Mouse (Mus musculus) kidney, adult 2 months (tissue): Measurements from ENCODE around the gene Plxna4. TPM values are rescaled to one million over a fixed set of nuclear protein-coding genes. Genes with fewer than 3 reads are reported as not detected.

Experiments used
- DNase-seq: peaks from one replicate; pipeline ENCODE4 v3.0.0; 2021
- H3K27ac ChIP-seq: fragments of 200-500 bp; 2 replicates; pipeline ENCODE4 v1.5.1; 2012; ENCODE audit warnings: low read depth, low read length, control low read depth, inconsistent platforms; ENCODE audit not compliant: insufficient read depth
- H3K27me3 ChIP-seq: fragments of 200-500 bp; replicated peaks from 2 replicates; pipeline ENCODE4 v1.6.1; 2012; ENCODE audit warnings: mild to moderate bottlenecking, moderate library complexity, low read length, inconsistent platforms; ENCODE audit not compliant: control insufficient read depth, insufficient read depth
- H3K36me3 ChIP-seq: fragments of 200-500 bp; 2 replicates; pipeline ENCODE4 v1.6.1; 2012; ENCODE audit warnings: mild to moderate bottlenecking, moderate library complexity, low read length, inconsistent platforms; ENCODE audit not compliant: control insufficient read depth, insufficient read depth
- H3K4me1 ChIP-seq: fragments of 200-500 bp; 2 replicates; pipeline ENCODE4 v1.6.1; 2011; ENCODE audit warnings: low read length; ENCODE audit not compliant: control insufficient read depth, insufficient read depth
- H3K4me3 ChIP-seq: fragments of 200-500 bp; 2 replicates; pipeline ENCODE4 v1.5.1; 2011; ENCODE audit warnings: mild to moderate bottlenecking, low read depth, low read length, control low read depth; ENCODE audit not compliant: insufficient read depth
- CTCF ChIP-seq: fragments of 200-500 bp; conservative IDR thresholded peaks from 2 replicates; pipeline ENCODE4 v1.5.1; 2011; ENCODE audit warnings: low read depth, mild to moderate bottlenecking, control low read depth, low read length, moderate library complexity, mixed read lengths; ENCODE audit not compliant: insufficient read depth, insufficient read length
- POLR2A ChIP-seq: fragments of 200-500 bp; IDR thresholded peaks from one replicate; pipeline ENCODE4 v1.6.1; 2011; ENCODE audit warnings: low read depth, low read length, control low read depth
- WGBS: fragments of 180-500 bp; shearing (Covaris S2); methylation state at CpG from one replicate; pipeline ENCODE4 v1.1.7; 2018; 5-methylcytosine and 5-hydroxymethylcytosine counted together
- polyA plus RNA-seq: library from polyadenylated mRNA; depleted of rRNA; stranded (reverse); fragments of >200 nt; gene quantifications from 2 replicates; pipeline ENCODE4 v1.2.3, GENCODE M21; 2012

Plxna4 gene
- polyA plus RNA-seq, 1 experiment = 1.8 TPM

DNA sequence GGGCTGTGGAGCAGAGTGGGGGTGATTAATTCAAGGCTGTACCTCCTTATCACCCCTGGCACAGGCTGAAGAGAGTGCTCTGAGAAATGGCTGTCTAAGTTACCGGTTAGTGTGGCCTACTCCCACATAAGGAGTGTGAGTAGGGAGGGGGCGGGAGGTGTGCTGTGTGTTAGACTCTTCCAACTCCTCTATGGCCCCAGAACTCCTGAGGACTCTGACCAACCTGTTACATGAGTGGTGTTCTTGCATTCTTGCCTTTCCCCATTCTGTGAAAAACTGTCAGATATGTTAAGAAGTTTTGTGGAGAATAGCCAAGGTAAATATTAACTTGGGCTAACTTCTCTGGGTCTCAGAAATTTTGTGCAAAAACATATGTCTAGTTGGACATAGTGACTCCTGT, 201.1 kb downstream of the Plxna4 start:
- 65% methylated on average over 2 of the region's 2 CpGs for WGBS
- DNase-seq = no peak
- H3K27me3 ChIP-seq = no peaks in the 10 kb centered on the region
- no peaks in the 10 kb centered on the region for H3K36me3 ChIP-seq
- TF ChIP-seq POLR2A (no peak), CTCF (no peak)
- H3K4me3 ChIP-seq = no peak overlapping the region
- peaks cover 13% of the 10 kb centered on the region; the same call in 1 of the 2 replicates for H3K4me1 ChIP-seq
- no peak overlapping the region for H3K27ac ChIP-seq

DNA sequence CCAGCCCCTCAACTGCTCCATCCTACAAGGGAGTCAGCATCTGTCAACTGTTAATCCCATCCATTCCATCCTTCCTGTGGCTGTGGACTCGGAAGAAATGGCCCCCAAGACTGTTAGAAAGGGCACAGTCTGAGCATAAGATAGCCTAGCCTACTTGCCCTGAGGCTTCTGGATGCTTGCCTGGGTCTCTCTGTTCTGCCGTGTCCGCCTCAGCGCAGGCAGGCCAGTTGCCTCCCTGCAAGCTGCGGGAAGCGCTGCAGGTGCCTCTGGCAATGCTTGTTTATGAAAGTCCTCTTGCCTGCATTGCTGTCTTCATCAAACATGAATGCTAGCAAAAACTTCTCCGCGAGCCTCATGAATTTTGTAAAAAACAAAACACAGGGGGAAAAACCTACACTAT, 203.1 kb downstream of the Plxna4 start:
- Histone ChIP-seq H3K4me3 (no peak overlapping the region), H3K4me1 (peaks cover 13% of the 10 kb centered on the region; the same call in 1 of the 2 replicates), H3K36me3 (no peaks in the 10 kb centered on the region), H3K27me3 (no peaks in the 10 kb centered on the region), H3K27ac (no peak overlapping the region)
- DNase-seq = no peak
- no peak for TF ChIP-seq POLR2A
- TF ChIP-seq CTCF = no peak
- 81% methylated on average over 8 of the region's 8 CpGs for WGBS

DNA sequence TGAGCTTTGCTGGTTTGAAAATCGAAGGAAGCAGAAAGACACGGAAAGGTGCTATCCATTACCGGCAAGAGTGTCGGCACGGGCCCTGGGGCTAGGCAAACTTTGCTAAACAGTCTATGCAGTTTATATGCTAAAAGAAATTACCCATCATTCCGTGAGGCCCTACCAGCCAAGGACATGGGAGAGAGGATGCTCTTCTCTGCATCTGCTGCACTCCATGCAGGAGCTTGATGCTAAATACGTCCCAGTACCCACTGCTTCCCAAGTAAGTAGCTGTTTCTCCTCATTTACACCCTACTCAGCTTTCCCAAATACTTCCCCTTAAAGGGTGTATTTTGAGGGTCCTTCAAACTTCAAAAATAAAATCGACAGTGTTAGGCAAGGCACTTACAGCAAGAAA, 203.6 kb downstream of the Plxna4 start:
- no peaks in the 10 kb centered on the region for H3K27me3 ChIP-seq
- WGBS = 89% methylated on average over 8 of the region's 8 CpGs
- no peak overlapping the region for H3K4me3 ChIP-seq
- no peak for DNase-seq
- H3K36me3 ChIP-seq = no peaks in the 10 kb centered on the region
- TF ChIP-seq POLR2A = no peak
- no peak for TF ChIP-seq CTCF
- H3K4me1 ChIP-seq = peaks cover 13% of the 10 kb centered on the region; the same call in 1 of the 2 replicates
- no peak overlapping the region for H3K27ac ChIP-seq

DNA sequence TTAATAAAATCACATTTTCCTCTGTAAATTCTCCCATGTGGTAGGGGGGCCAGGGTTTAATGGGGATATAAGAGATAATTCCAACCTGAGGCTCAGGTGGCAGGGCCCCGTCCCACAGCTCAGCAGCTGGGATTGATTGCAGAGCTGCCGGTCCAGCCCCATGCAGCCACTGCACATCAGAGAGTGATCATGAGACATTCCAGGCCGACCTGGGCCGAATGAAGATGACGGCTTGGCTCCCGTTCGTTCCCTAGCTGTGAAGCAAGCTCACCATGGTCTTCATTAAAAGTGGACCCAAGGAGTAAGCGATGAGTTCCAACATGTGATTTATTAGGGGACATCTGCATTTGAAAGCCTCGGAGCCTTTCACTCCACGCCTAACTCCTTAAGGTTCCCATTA, 206.5 kb downstream of the Plxna4 start:
- Histone ChIP-seq H3K27me3 (no peaks in the 10 kb centered on the region), H3K36me3 (no peaks in the 10 kb centered on the region), H3K4me1 (no peaks in the 10 kb centered on the region; the same call in 1 of the 2 replicates), H3K4me3 (no peak overlapping the region), H3K27ac (no peak overlapping the region)
- DNase-seq = no peak
- 74% methylated on average over 10 of the region's 10 CpGs for WGBS
- TF ChIP-seq POLR2A (no peak), CTCF (no peak)

DNA sequence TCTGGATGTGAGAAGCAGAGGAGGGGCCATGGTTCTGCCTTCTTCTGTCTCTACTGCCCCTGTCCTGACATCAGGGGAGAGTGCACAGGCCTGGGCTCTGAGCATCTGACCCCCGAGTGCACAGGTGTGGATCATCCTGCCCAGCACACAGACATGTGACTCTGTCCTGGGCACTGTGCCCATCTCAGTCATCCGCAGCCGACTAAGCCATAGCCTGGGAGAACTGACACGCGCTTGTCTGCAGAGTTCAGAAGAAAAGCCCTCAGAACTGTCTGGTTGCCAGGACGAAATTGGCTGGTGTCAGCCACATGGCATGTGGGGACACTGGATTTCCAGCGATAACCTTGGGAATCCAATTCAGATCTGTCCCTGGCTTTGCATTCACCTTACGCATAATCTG, 210.8 kb downstream of the Plxna4 start:
- no peak overlapping the region for H3K27ac ChIP-seq
- H3K4me3 ChIP-seq = no peak overlapping the region
- H3K27me3 ChIP-seq = no peaks in the 10 kb centered on the region
- 46% methylated on average over 8 of the region's 8 CpGs for WGBS
- no peaks in the 10 kb centered on the region for H3K36me3 ChIP-seq
- DNase-seq = peak; percentile 92
- TF ChIP-seq POLR2A = no peak
- no peak for TF ChIP-seq CTCF
- H3K4me1 ChIP-seq = no peaks in the 10 kb centered on the region; the same call in 1 of the 2 replicates

DNA sequence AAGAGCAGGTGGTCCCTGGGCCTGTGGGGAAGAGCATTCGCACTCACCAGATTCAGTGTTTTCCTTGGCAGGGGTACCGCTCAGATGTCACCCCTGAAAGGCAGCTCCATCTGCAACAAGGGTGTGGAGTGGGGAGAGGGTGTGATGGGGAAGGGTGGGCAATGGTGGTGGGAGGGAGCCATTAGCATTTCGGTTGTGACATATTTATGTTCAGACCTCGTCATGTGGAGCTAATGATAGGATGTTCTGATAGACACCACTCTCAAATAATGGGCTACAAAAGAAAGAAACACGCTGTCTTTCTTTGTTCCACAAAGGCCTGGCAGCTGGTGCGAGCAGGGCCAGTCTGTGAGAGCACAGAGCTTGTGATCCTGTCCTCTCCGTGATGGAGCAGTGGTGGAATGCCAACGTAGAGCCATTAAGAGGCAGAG, 214.0 kb downstream of the Plxna4 start:
- no peak for TF ChIP-seq CTCF
- no peak for TF ChIP-seq POLR2A
- Histone ChIP-seq H3K4me1 (no peaks in the 10 kb centered on the region; the same call in 1 of the 2 replicates), H3K4me3 (no peak overlapping the region), H3K27me3 (no peaks in the 10 kb centered on the region), H3K27ac (no peak overlapping the region), H3K36me3 (no peaks in the 10 kb centered on the region)
- DNase-seq = no peak
- 89% methylated on average over 8 of the region's 8 CpGs for WGBS

DNA sequence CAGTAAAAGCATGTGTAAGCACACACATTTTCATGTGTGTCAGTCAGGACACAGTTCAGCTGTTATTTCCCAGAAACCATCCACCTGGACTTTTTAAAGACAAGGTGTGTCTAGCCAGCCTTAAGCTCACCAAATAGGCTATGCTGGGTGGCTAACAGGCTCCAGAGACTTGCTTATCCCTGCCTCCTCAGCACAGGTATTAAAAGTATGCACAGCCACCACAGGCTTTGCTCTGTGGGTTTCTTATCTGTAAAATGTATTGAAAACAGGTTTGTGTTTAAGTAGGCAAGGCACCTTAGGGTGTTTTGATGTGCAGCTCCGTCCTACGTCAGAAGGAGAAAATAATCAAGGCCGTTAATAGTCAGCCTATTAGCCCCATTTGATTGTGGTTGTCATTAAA, 218.9 kb downstream of the Plxna4 start:
- no peak overlapping the region for H3K27ac ChIP-seq
- H3K36me3 ChIP-seq = no peaks in the 10 kb centered on the region
- no peaks in the 10 kb centered on the region for H3K27me3 ChIP-seq
- DNase-seq = no peak
- 92% methylated on average over 3 of the region's 3 CpGs for WGBS
- H3K4me1 ChIP-seq = peaks cover 10% of the 10 kb centered on the region
- no peak overlapping the region for H3K4me3 ChIP-seq
- TF ChIP-seq CTCF = no peak
- TF ChIP-seq POLR2A = no peak

DNA sequence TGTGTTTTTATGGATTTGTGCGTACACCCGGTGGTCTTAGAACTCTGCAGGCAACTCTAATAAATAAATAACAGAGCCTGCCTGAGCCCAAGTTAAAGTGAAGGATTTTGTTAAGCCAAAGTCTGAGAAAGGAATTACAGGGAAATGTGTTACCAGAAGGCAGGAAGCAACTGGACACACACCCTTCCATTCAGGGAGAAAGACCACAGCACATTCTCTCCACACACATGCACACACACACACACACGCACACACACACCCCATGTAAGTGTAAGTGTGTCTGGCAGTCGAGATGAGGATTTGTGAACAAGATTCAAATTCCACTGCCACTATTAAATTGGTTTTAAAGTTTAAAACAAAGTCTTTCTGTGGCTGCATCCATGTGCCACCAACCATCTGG, 219.6 kb downstream of the Plxna4 start:
- no peaks in the 10 kb centered on the region for H3K36me3 ChIP-seq
- WGBS = 47% methylated on average over 4 of the region's 4 CpGs
- no peak overlapping the region for H3K4me3 ChIP-seq
- no peak for DNase-seq
- no peak for TF ChIP-seq CTCF
- no peak for TF ChIP-seq POLR2A
- H3K27me3 ChIP-seq = no peaks in the 10 kb centered on the region
- peaks cover 10% of the 10 kb centered on the region for H3K4me1 ChIP-seq
- no peak overlapping the region for H3K27ac ChIP-seq
